Mouse (Mus musculus): ENCODE results near the gene Six5.

- TF ChIP-seq CTCF (IDR thresholded peaks at IDR 0.05; ENCODE audit: low read depth, low read length): no peak
- no peak for TF ChIP-seq GATA1 (IDR thresholded peaks at IDR 0.05; ENCODE audit: borderline replicate concordance, low read length)
- no peak for TF ChIP-seq TAL1 (conservative IDR thresholded peaks at IDR 0.05; ENCODE audit: low read depth, low read length)
- TF ChIP-seq POLR2AphosphoS5 (IDR thresholded peaks at IDR 0.05; ENCODE audit: insufficient replicate concordance, low read depth, low read length): no peak
- no peak for TF ChIP-seq GATA2 (IDR thresholded peaks at IDR 0.05; ENCODE audit: borderline replicate concordance, low read depth, low read length)
Measured at GRCm38 (mm10) chr7:19094826-19095750, 694 bp downstream of the Six5 start.

Measured in G1E (cell line).